Mouse (Mus musculus) lung, postnatal 10 days (tissue): ENCODE data around the gene Uqcc2.

ENCODE experiments used
- DNase-seq: peaks from one replicate; pipeline ENCODE4 v3.0.0; 2021

Uqcc2 gene

GRCm38 (mm10) chr17:27154256-27154655 lies 20.5 kb upstream of the Uqcc2 start:
- DNase-seq = no peak

GRCm38 (mm10) chr17:27153773-27154193 lies 20.1 kb upstream of the Uqcc2 start:
- DNase-seq = no peak

DNA sequence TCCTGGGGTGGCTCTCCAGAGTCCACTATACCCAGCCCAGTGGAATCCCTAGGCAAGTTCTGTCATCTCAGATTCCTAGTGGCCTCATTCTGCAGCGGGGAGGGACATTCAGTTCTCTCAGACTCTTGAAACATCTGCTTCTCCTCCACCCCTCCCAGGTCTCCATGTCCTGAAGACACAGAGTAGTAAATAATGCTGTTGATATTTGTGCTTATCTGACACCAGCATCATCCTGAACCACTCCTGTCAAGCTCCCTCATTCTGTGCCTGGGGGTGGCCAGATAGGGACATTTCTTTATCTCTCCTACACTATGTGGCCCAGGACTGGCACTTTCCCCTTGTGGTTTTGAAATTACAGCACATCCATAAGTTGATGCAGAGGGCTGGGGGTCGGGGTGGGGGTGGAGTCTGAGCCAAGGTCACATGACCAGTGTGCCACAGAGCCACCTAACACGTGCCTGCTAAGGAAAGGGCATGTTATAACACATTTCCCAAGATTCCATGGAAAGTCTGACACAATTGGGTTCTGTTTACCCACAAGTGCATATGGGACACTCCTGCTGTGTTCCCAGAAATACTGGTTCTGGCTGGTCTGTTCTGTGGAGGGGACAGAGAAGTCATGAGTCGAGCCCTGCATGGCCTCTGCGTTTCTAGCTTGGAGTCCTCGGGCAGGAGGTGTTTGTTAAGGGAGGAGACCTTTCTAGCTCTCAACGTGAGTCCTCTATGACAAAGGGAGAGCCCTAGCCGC lies 19.4 kb upstream of the Uqcc2 start:
- no peak for DNase-seq

- DNase-seq = no peak
Measured at GRCm38 (mm10) chr17:27151411-27151810, 17.7 kb upstream of the Uqcc2 start.

DNA sequence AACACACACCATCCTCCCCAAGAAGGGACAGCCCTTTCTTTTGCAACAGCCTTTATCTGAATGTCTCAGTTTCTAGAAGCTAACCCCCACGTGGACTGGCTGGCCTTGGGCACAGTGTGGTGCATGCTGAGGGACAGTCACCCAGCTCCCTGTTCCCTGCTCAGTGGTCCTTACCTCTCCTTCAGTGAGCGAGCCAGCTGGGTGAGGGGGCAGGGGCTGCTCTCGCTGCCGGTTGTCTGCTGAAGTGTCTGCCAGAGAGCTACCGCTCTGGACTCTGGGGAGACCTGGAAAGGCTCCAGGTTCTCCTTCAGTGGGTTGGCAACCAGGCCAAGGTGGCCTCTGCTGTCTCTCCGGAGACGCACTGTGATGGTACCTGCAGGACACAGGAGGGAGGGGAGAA lies 17.2 kb upstream of the Uqcc2 start:
- no peak for DNase-seq

DNA sequence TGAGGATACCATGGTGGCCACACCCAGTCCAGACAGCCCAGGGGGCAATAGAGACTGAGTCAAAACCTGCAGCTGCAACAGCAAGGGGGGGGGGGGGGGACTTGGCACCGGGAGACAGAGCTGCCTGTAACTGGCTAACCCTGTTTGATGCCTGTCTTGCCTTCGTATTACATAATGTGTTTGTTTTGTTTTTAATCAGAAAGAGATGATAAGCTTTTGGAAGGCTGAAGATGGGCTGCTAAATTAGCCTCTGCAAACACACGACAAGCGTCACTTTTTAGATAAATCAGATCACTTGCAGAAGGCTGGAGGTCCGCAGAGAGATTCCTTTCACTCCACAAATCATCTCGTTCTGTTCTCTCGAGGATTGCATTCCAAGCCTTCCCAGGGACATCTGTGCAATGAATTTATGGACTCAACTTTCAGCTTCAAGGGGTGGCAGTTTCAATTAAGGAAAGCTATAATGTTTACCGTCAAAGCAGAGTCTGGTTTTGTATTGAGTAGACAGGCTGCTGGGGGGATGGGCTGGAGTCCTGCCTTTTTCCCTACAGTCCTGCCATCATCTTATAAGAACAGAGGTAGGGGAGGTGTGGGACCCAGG lies 12.7 kb upstream of the Uqcc2 start:
- no peak for DNase-seq

- DNase-seq = no peak
Measured at GRCm38 (mm10) chr17:27144152-27144551, 10.4 kb upstream of the Uqcc2 start.

DNA sequence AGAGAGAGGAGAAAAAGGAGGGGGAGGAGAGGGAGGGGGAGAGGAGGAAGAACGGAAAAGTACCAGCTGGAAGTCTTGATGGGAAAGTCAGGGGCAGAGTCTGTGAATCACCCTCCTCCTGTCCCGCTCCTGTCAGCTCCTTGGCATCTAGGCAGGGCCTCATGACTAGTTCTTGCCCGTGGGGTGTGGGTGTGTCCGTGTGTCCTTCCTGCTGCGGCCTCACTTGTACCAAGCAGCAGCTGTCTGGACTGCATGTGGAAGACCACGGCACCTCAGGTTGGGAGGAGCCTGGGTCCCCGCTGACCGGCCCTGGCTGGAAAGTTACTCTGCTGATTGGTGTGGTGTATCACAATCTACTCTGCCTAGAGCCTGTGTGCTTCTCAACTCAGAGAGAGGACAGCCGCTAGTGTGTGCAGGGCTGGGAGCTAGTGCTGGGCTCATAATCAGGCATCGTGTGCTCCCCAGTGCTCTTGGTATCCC lies 8.3 kb upstream of the Uqcc2 start:
- DNase-seq = peak; percentile 49

DNA sequence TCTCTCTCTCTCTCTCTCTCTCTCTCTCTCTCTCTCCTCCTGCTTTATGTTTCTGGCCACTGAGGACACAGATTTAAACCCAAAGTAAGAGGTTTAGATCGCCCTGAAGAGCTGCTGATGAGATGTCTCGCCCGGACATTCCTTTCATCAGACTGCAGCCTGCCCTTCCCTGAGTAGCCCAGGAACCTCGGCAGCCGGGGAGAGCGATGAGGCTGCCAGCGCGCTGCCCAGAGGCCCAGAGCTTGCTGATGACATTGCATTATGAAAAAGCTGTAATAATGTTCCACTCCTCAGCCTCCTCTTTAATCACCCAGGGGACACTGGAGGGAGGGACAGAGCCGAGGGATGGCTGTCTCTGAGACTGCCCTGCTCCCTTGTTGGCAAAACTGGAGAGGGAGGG lies 6.5 kb upstream of the Uqcc2 start:
- DNase-seq = peak; percentile 49

GRCm38 (mm10) chr17:27139304-27139703 lies 5.6 kb upstream of the Uqcc2 start:
- no peak for DNase-seq

- DNase-seq = no peak
Measured at GRCm38 (mm10) chr17:27138396-27138795, 4.7 kb upstream of the Uqcc2 start.

DNA sequence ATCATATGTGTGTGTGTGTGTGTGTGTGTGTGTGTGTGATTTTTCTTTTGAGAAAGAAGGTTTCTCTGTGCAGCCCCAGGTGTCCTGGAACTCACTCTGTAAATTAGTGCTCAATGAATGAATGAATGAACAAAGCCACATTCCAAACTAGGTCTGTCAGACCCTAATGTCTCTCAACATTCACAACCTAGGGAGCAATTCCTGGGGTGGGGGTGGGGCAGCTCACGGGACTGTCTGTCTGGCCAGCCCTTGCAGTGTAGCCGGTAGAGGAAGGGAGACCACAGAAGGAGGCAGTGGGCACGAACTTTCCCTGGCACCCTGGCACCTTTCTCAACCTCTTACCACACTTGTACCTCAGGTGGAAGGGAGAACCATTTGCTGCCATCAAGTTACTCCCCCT lies 999 bp upstream of the Uqcc2 start:
- DNase-seq = no peak

DNA sequence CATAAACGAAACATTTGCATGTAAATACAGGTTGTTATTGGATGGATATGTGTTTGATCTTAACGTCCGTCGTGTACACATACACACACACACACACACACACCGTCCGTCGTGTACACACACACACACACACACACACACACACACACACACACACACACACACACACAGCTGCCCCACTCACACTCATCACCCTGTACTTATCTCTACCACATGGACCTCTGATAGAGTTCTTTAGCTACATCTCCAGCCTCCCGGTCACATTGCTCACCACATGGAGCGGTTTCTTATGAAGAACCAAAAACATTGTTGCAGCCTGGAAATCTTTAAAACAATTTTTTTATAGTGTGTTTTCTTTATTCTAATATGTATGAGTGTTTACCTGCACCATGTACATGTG lies 471 bp upstream of the Uqcc2 start:
- no peak for DNase-seq

DNA sequence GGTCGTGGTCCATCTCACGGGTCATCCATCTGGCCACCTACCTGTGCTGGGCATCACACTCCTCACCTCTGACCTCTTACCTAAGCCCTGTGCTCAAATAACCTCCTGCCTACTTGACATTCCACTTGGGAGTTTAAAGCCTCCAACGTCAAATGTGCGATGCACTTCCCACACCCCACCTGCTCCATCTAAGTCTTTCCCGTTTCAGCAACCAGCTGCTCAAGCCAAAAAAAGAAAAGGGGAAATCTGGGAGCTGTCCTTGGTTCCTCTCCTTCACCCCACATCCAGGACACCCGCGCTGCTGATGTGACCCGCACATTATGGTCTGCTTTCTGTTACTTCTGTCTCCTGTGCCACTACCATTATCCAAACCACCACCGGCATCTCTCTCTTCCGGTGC lies 1.5 kb downstream of the Uqcc2 start:
- no peak for DNase-seq

DNA sequence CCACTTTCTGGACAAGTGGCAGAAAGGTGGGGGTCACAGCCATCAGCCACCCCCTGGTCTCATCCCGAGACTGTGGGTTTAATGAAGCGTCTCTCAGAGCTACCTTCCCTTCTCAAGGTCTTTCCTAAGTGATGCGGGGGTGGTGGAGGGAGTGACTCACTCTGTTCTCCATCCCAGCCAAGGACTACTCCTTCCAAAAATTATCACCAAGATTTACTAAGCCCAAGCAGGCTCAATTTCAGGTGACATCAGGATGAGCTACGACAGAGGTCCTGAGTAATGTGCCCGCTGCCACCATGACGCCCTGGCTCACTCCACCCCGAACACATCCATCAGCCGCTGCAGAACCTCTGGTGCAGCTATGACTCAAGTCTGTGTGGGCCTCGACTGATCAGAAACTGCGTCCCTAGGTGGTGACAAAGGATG lies 2.5 kb downstream of the Uqcc2 start:
- DNase-seq = no peak

- DNase-seq = no peak
Measured at GRCm38 (mm10) chr17:27130246-27130645, 3.5 kb downstream of the Uqcc2 start.

GRCm38 (mm10) chr17:27129819-27130218 lies 3.9 kb downstream of the Uqcc2 start:
- no peak for DNase-seq

GRCm38 (mm10) chr17:27129291-27129690 lies 4.4 kb downstream of the Uqcc2 start:
- no peak for DNase-seq

GRCm38 (mm10) chr17:27128189-27128588 lies 5.5 kb downstream of the Uqcc2 start:
- no peak for DNase-seq

DNA sequence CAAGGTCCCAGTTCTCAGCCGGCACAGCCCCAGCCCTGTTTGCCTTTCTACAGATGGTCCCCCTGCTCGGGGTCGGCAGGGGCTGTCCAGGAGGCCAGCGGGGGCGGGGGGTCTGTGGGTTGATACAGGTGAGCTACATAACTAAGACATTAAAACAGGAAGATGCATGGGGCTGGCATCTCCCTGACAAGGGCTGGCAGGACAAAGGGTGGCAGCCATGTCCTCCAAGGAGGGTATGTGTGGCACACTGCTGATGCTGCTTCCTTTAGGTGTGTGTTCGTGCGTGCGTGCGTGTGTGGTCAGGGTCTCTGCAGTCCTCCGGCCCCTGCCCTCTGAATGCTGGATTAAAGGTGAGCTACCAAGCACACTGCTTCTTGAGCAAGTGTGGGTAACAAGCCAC lies 6.7 kb downstream of the Uqcc2 start:
- no peak for DNase-seq

GRCm38 (mm10) chr17:27125669-27126202 lies 8.0 kb downstream of the Uqcc2 start:
- DNase-seq = no peak

DNA sequence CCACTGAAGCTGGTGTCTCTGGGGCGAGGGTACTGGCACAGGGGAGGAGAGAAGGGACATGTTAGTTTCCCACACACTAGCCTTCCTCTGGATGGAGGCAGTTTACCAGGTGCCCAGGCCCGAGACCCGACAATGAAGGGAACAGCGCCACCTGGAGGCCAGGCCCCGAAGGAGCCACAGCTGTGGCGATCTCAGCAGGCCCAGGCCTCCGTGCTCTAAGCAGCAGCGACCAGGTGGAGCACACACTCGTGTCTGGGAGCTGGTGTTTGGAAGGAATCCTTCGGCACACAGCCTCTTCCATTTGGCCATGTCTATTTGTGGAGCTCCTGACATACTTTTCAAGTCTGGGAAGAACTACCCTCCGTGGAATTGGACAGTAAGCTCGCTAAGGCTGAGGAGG lies 8.5 kb downstream of the Uqcc2 start:
- peak; percentile 83 for DNase-seq

GRCm38 (mm10) chr17:27123813-27124375 lies 9.8 kb downstream of the Uqcc2 start:
- no peak for DNase-seq

GRCm38 (mm10) chr17:27123103-27123502 lies 10.6 kb downstream of the Uqcc2 start:
- DNase-seq = no peak
